Mouse (Mus musculus): Measurements from ENCODE around the gene Mtx1. TPM values are rescaled to one million over a fixed set of nuclear protein-coding genes. Genes with fewer than 3 reads are reported as not detected.

The Mtx1 gene
- polyA plus RNA-seq, 1 experiment from 2014 or later: 129 TPM

DNA sequence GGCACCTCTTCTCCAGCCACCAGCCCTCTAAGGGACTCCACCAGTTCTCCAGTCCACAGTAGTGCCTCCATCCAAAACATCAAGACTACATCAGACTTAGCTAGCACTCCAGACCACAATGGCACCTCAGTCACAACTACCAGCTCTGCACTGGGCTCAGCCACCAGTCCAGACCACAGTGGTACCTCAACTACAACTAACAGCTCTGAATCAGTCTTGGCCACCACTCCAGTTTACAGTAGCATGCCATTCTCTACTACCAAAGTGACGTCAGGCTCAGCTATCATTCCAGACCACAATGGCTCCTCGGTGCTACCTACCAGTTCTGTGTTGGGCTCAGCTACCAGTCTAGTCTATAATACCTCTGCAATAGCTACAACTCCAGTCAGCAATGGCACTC, 3.7 kb upstream of the Mtx1 start:
- H3K36me3 ChIP-seq (ENCODE audit: control insufficient read depth, insufficient read depth, low read length): no peaks in the 10 kb centered on the region
- DNase-seq (ENCODE audit: low spot score) (no peak), ATAC-seq (ENCODE audit: low FRiP score, low TSS enrichment) (no peak)
- TF ChIP-seq EP300 (optimal IDR thresholded peaks at IDR 0.05): no peak
- TF ChIP-seq CTCF (IDR thresholded peaks at IDR 0.05; ENCODE audit: low read depth): no peak
- no peak overlapping the region for H3K27ac ChIP-seq (replicated peaks)
- peak overlapping the region; percentile 38; the same call in 1 of the 2 replicates for H3K4me3 ChIP-seq (ENCODE audit: low read depth, low read length)
- no peaks in the 10 kb centered on the region for H3K27me3 ChIP-seq (ENCODE audit: control insufficient read depth, insufficient read depth, low read length)
- peaks cover 3% of the 10 kb centered on the region; the same call in 1 of the 2 replicates for H3K4me1 ChIP-seq (replicated peaks; ENCODE audit: control insufficient read depth, insufficient read depth)
- no peaks in the 10 kb centered on the region for H3K9me3 ChIP-seq (ENCODE audit: control insufficient read depth, low read length)
- no peak overlapping the region for H3K9ac ChIP-seq (ENCODE audit: low read length)
- WGBS: 68% methylated on average over 2 of the region's 2 CpGs
- H3K4me2 ChIP-seq (replicated peaks; ENCODE audit: low read depth): peak overlapping the region; percentile 61

DNA sequence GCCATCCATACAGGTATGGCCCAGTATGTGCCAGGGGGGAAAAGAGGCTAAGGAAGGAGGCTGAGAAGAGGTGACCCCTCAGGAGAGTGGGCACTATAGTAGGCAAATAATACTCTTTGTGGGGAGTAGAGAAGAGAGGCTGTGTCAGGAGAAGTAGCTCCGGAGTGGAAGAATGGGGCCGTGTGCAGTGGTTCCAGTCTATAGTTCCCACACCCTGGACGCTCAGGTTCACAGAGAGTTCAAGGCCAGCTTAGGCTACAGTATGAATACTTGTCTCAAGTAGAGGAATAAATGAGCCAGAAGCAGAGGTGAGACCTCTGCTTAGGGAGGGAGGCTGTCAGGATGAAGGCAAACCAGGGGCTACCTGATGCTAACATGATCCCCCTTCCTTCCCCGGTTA, 2.4 kb upstream of the Mtx1 start:
- Histone ChIP-seq H3K9ac (ENCODE audit: low read length) (peak overlapping the region; percentile 55; the same call in 1 of the 2 replicates), H3K4me3 (ENCODE audit: low read depth, low read length) (peak overlapping the region; percentile 38), H3K27ac (replicated peaks) (peak overlapping the region; percentile 77), H3K27me3 (ENCODE audit: control insufficient read depth, insufficient read depth, low read length) (no peaks in the 10 kb centered on the region), H3K9me3 (ENCODE audit: control insufficient read depth, low read length) (no peaks in the 10 kb centered on the region), H3K36me3 (ENCODE audit: control insufficient read depth, insufficient read depth, low read length) (peaks cover 4% of the 10 kb centered on the region; the same call in 1 of the 2 replicates), H3K4me2 (replicated peaks; ENCODE audit: low read depth) (peak overlapping the region; percentile 61), H3K4me1 (replicated peaks; ENCODE audit: control insufficient read depth, insufficient read depth) (peaks cover 3% of the 10 kb centered on the region; the same call in 1 of the 2 replicates)
- peak; percentile 24; the same call in 1 of the 2 replicates for ATAC-seq (ENCODE audit: low FRiP score, low TSS enrichment)
- TF ChIP-seq EP300 (optimal IDR thresholded peaks at IDR 0.05): no peak
- no peak for TF ChIP-seq CTCF (IDR thresholded peaks at IDR 0.05; ENCODE audit: low read depth)
- peak; percentile 73 for DNase-seq (ENCODE audit: low spot score)
- 46% methylated on average over 4 of the region's 4 CpGs for WGBS

DNA sequence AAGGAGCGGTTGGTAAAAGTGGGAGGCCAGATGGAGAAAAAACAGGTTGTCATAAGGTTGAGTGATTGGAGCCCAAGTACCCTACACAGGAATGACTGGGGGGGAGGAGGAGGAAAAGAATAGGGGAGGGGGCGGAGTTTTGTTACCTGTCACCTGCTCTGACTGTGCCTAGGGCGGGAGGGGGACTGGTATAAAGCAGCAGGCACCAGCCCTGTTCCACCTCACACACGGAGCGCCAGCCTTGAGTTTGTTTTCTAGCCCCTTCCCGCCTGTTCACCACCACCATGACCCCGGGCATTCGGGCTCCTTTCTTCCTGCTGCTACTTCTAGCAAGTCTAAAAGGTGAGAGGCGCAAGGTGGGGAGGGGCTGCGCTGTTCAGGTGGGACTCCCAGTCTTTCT, 1.9 kb upstream of the Mtx1 start, which contains the start of gene Muc1:
Muc1 (plus strand) TSS at position 222 of the 400 bp plus-strand sequence.
- ATAC-seq (ENCODE audit: low FRiP score, low TSS enrichment): peak; percentile 58

DNA sequence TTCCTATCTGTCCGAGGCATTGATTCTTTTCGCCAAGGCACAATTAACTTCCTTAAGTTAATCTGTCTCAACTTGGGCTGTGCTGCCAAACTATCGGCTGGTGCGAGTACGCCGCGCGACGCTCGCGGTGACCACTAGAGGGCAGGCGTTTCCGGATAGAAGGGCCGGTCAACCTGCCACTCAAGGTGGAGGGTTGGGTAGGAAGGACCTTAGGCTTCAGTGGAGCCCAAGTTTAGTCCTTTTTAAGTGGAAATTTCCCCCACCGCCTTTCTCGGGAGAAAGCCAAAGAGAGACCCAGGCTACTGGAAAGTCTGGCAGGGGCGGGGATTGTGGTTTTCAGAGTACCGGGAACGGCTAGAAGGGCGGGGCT, 1.3 kb upstream of the Mtx1 start:
- peak; percentile 93 for DNase-seq (ENCODE audit: low spot score)
- TF ChIP-seq CTCF (IDR thresholded peaks at IDR 0.05; ENCODE audit: low read depth) (peak; percentile 98), EP300 (optimal IDR thresholded peaks at IDR 0.05) (no peak)
- Histone ChIP-seq H3K9ac (ENCODE audit: low read length) (peak overlapping the region; percentile 55), H3K4me3 (ENCODE audit: low read depth, low read length) (peak overlapping the region; percentile 38), H3K4me1 (replicated peaks; ENCODE audit: control insufficient read depth, insufficient read depth) (peaks cover 3% of the 10 kb centered on the region; the same call in 1 of the 2 replicates), H3K4me2 (replicated peaks; ENCODE audit: low read depth) (peak overlapping the region; percentile 61), H3K27ac (replicated peaks) (peak overlapping the region; percentile 77), H3K36me3 (ENCODE audit: control insufficient read depth, insufficient read depth, low read length) (peaks cover 4% of the 10 kb centered on the region; the same call in 1 of the 2 replicates), H3K9me3 (ENCODE audit: control insufficient read depth, low read length) (no peaks in the 10 kb centered on the region), H3K27me3 (ENCODE audit: control insufficient read depth, insufficient read depth, low read length) (no peaks in the 10 kb centered on the region)
- WGBS: under 1% methylated on average over 17 of the region's 20 CpGs
- ATAC-seq (ENCODE audit: low FRiP score, low TSS enrichment): peak; percentile 61

More for the DNA sequence above, 1.9 kb upstream of the Mtx1 start, which contains the start of gene Muc1:
- Histone ChIP-seq H3K27ac (replicated peaks) (peak within 1 kb of the TSS; percentile 77), H3K36me3 (ENCODE audit: control insufficient read depth, insufficient read depth, low read length) (peaks cover 4% of the 10 kb centered on the region; the same call in 1 of the 2 replicates), H3K4me3 (ENCODE audit: low read depth, low read length) (peak within 1 kb of the TSS; percentile 38), H3K9me3 (ENCODE audit: control insufficient read depth, low read length) (no peaks in the 10 kb centered on the region), H3K9ac (ENCODE audit: low read length) (peak within 1 kb of the TSS; percentile 55), H3K27me3 (ENCODE audit: control insufficient read depth, insufficient read depth, low read length) (no peaks in the 10 kb centered on the region), H3K4me1 (replicated peaks; ENCODE audit: control insufficient read depth, insufficient read depth) (peaks cover 3% of the 10 kb centered on the region; the same call in 1 of the 2 replicates), H3K4me2 (replicated peaks; ENCODE audit: low read depth) (peak within 1 kb of the TSS; percentile 61)
- WGBS: 31% methylated on average over 10 of the region's 10 CpGs
- TF ChIP-seq CTCF (IDR thresholded peaks at IDR 0.05; ENCODE audit: low read depth) (no peak), EP300 (optimal IDR thresholded peaks at IDR 0.05) (no peak)
- DNase-seq (ENCODE audit: low spot score): peak; percentile 89

DNA sequence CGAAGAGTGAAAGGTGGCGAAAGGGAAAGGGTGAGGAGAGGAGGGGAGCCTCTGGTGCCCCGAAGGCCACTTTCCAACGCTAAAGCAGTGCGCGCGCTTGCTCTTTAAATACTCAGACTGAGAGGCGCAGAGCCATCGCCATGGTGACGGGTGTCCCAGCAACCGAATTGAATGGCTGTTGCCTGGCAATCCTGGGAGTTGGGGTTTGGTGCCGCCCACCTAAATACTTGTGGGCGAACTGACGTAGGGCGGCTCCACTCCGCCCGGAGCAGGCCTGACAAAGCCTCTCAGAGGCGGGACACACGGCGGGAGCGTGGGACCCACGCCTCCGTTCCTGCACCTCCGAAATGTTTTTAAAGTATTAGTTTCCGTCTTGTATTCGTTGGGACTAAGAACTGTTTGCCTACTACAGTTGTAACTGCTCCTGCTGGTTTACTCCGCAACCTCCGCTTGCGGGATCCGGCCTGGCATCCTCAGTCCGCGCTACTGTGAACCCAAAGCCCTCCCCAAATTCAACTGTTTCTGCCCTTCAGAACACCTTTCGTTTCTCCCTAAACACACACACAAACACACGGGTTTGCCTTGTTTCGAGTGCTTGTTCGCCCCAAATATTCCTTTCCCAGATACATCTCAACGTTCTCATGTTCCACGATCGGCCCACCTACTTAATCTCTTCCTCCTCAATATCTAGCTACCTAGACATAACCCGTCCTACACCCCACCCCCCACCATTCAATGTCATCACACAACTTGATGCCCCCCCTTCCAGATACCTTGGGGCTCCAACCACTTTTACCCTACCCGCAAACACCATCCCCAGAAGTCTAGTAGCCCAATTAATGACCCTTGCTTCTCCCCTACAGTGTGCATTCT, 655 bp upstream of the Mtx1 start:
- Histone ChIP-seq H3K4me1 (replicated peaks; ENCODE audit: control insufficient read depth, insufficient read depth) (peaks cover 3% of the 10 kb centered on the region; the same call in 1 of the 2 replicates), H3K4me3 (ENCODE audit: low read depth, low read length) (peak overlapping the region; percentile 38), H3K27ac (replicated peaks) (peak overlapping the region; percentile 77), H3K36me3 (ENCODE audit: control insufficient read depth, insufficient read depth, low read length) (peaks cover 4% of the 10 kb centered on the region; the same call in 1 of the 2 replicates), H3K9me3 (ENCODE audit: control insufficient read depth, low read length) (no peaks in the 10 kb centered on the region), H3K9ac (ENCODE audit: low read length) (peak overlapping the region; percentile 41; the same call in 1 of the 2 replicates), H3K4me2 (replicated peaks; ENCODE audit: low read depth) (peak overlapping the region; percentile 61), H3K27me3 (ENCODE audit: control insufficient read depth, insufficient read depth, low read length) (no peaks in the 10 kb centered on the region)
- DNase-seq (ENCODE audit: low spot score) (peak; percentile 91), ATAC-seq (ENCODE audit: low FRiP score, low TSS enrichment) (peak; percentile 75)
- TF ChIP-seq EP300 (optimal IDR thresholded peaks at IDR 0.05) (no peak), CTCF (IDR thresholded peaks at IDR 0.05; ENCODE audit: low read depth) (no peak)
- WGBS: 3% methylated on average over 41 of the region's 41 CpGs

Measured in stomach, postnatal 0 days (tissue).